Mouse (Mus musculus) bone marrow, adult 2 months (tissue): ENCODE results near the gene Slc29a2.

Source experiments
- CTCF ChIP-seq: fragments of 200-500 bp; IDR thresholded peaks from 2 replicates; pipeline ENCODE4 v1.5.1; 2011; ENCODE audit warnings: low read length, control low read depth; ENCODE audit not compliant: control insufficient read depth, insufficient read depth
- POLR2A ChIP-seq: fragments of 200-500 bp; IDR thresholded peaks from 2 replicates; pipeline ENCODE4 v1.6.1; 2011; ENCODE audit warnings: low read depth, mild to moderate bottlenecking, control low read depth, low read length, borderline replicate concordance; ENCODE audit not compliant: control insufficient read depth

- TF ChIP-seq CTCF (no peak), POLR2A (no peak)
These were observed 32.9 kb upstream of the Slc29a2 start for GRCm38 (mm10) chr19:4990716-4991115.
